Mouse (Mus musculus) layer of hippocampus, postnatal 36 days (tissue): Measurements from ENCODE around the gene Slc22a20. TPM values are rescaled to one million over a fixed set of nuclear protein-coding genes. Genes with fewer than 3 reads are reported as not detected.

ENCODE experiments used
- DNase-seq, 2 experiments: peaks; one replicate each; pipeline ENCODE4 v3.0.0; 2022
- total RNA-seq, 2 experiments: library from RNA; stranded (reverse); gene quantifications; 2 replicates each; pipeline ENCODE4 v1.2.3; 2021

The Slc22a20 gene
- total RNA-seq, 2 experiments from 2014 or later: not detected

- no peak for DNase-seq
Observed at GRCm38 (mm10) chr19:5922963-5923362, 63.0 kb downstream of the Slc22a20 start.

- DNase-seq: no peak
Observed at GRCm38 (mm10) chr19:5922119-5922942, 63.6 kb downstream of the Slc22a20 start.

- DNase-seq: no peak
Observed at GRCm38 (mm10) chr19:5921715-5922114, 64.2 kb downstream of the Slc22a20 start.

Other genes starting within 250 kb of the Slc22a20 start
- gene Ltbp3, start 245.2 kb downstream of the Slc22a20 start, total RNA-seq: 10 to 100 TPM; 24.9 to 28.0 TPM
- 10 to 100 TPM; 75.6 to 75.9 TPM for gene Scyl1, start 214.7 kb downstream of the Slc22a20 start, total RNA-seq
- 10 to 100 TPM; 13.5 to 14.2 TPM for gene Frmd8, start 110.9 kb downstream of the Slc22a20 start, total RNA-seq
- 1 to 10 TPM; 2.5 to 2.7 TPM for gene Slc25a45, start 108.3 kb downstream of the Slc22a20 start, total RNA-seq
- gene Tigd3, start 92.0 kb downstream of the Slc22a20 start, total RNA-seq: 1 to 10 TPM; 1.9 to 2.2 TPM
- gene Dpf2, start 73.1 kb downstream of the Slc22a20 start, total RNA-seq: 100 to 1,000 TPM in 1 of 2 experiments, 10 to 100 TPM in 1; 92.0 to 108 TPM
- 1 to 10 TPM; 4.4 to 5.5 TPM for gene Cdc42ep2, start 61.3 kb downstream of the Slc22a20 start, total RNA-seq
- 1 to 10 TPM; 5.3 to 5.5 TPM for gene Pola2, start 21.9 kb downstream of the Slc22a20 start, total RNA-seq
- 10 to 100 TPM; 20.5 to 26.0 TPM for gene Capn1, start 29.8 kb upstream of the Slc22a20 start, total RNA-seq
- 10 to 100 TPM; 46.4 to 52.3 TPM for gene Syvn1, start 60.4 kb upstream of the Slc22a20 start, total RNA-seq
- 10 to 100 TPM; 46.8 to 47.9 TPM for gene Mrpl49, start 71.6 kb upstream of the Slc22a20 start, total RNA-seq
- gene Fau, start 71.7 kb upstream of the Slc22a20 start, total RNA-seq: 100 to 1,000 TPM; 676 to 701 TPM
- gene Znhit2, start 75.0 kb upstream of the Slc22a20 start, total RNA-seq: 10 to 100 TPM; 33.1 to 35.2 TPM
- 10 to 100 TPM; 26.4 to 34.2 TPM for gene Tm7sf2, start 82.2 kb upstream of the Slc22a20 start, total RNA-seq
- gene Vps51, start 91.1 kb upstream of the Slc22a20 start, total RNA-seq: 10 to 100 TPM; 85.3 to 88.8 TPM
- not detected for gene Tmem262, start 93.9 kb upstream of the Slc22a20 start, total RNA-seq
- gene Gm28374, start 96.1 kb upstream of the Slc22a20 start, total RNA-seq: 1 to 10 TPM; 1.5 to 1.6 TPM
- 10 to 100 TPM; 39.6 to 40.3 TPM for gene Zfpl1, start 98.8 kb upstream of the Slc22a20 start, total RNA-seq
- gene Cdca5, start 98.8 kb upstream of the Slc22a20 start, total RNA-seq: under 1 TPM; 0.17 to 0.43 TPM
- not detected for gene AC131692.1, start 108.3 kb upstream of the Slc22a20 start, total RNA-seq
- under 1 TPM in 1 of 2 experiments, not detected in 1; 0.12 TPM for gene Naaladl1, start 119.6 kb upstream of the Slc22a20 start, total RNA-seq
- 10 to 100 TPM; 14.7 to 14.9 TPM for gene Sac3d1, start 132.5 kb upstream of the Slc22a20 start, total RNA-seq
- 10 to 100 TPM; 40.2 to 42.5 TPM for gene Snx15, start 142.2 kb upstream of the Slc22a20 start, total RNA-seq
- under 1 TPM; 0.28 to 0.60 TPM for gene Batf2, start 154.8 kb upstream of the Slc22a20 start, total RNA-seq
- 10 to 100 TPM; 69.1 to 73.2 TPM for gene Arl2, start 155.4 kb upstream of the Slc22a20 start, total RNA-seq
- not detected for gene Majin, start 198.2 kb upstream of the Slc22a20 start, total RNA-seq
- gene Gpha2, start 240.2 kb upstream of the Slc22a20 start, total RNA-seq: not detected
- gene Ppp2r5b, start 249.7 kb upstream of the Slc22a20 start, total RNA-seq: 100 to 1,000 TPM; 135 to 137 TPM